Mouse (Mus musculus) ES-E14 (cell line): ENCODE results near the gene Rfx2. TPM values are rescaled to one million over a fixed set of nuclear protein-coding genes. Genes with fewer than 3 reads are reported as not detected.
A peak's percentile ranks its signal among the peaks of the same experiment; 100 is the strongest.

ENCODE experiments used
- DNase-seq: peaks from one replicate; pipeline ENCODE4 v3.0.0-alpha.2; 2013; ENCODE audit warnings: low read depth, low spot score
- H3K27ac ChIP-seq: 2 replicates; pipeline ENCODE4 v1.5.1; 2012; ENCODE audit warnings: low read depth, mild to moderate bottlenecking, low read length, moderate library complexity, mixed read lengths; ENCODE audit not compliant: poor library complexity, insufficient read depth, severe bottlenecking
- H3K36me3 ChIP-seq: 2 replicates; pipeline ENCODE4 v1.6.1; 2012; ENCODE audit warnings: mild to moderate bottlenecking, low read length, moderate library complexity, mixed read lengths; ENCODE audit not compliant: control insufficient read depth, poor library complexity, insufficient read depth, severe bottlenecking
- H3K4me1 ChIP-seq, 2 experiments: fragments of 150-350 bp in 1 of 2; sonication (generic) in 1 of 2; 2 replicates each; pipeline ENCODE4 v1.6.1; 2012; ENCODE audit warnings: low read length in 2 of 2, mild to moderate bottlenecking in 1 of 2, mixed read lengths in 1 of 2; ENCODE audit not compliant: control insufficient read depth in 2 of 2, insufficient read depth in 2 of 2, poor library complexity in 1 of 2
- H3K4me3 ChIP-seq, 2 experiments: fragments of 150-350 bp in 1 of 2; sonication (generic) in 1 of 2; 2 replicates each; pipeline ENCODE4 v1.5.1; 2012; ENCODE audit warnings: low read length in 2 of 2, low read depth in 1 of 2, mild to moderate bottlenecking in 1 of 2, mixed read lengths in 1 of 2; ENCODE audit not compliant: insufficient read depth in 1 of 2, poor library complexity in 1 of 2, severe bottlenecking in 1 of 2
- H3K9ac ChIP-seq: 2 replicates; pipeline ENCODE4 v1.6.1; 2012; ENCODE audit warnings: low read depth, mild to moderate bottlenecking, low read length, mixed read lengths; ENCODE audit not compliant: poor library complexity, insufficient read depth, severe bottlenecking
- H3K9me3 ChIP-seq: fragments of 150-350 bp; sonication (generic); 2 replicates; pipeline ENCODE4 v1.6.1; 2012; ENCODE audit warnings: low read depth, mild to moderate bottlenecking, low read length; ENCODE audit not compliant: control insufficient read depth, insufficient read depth
- CHD2 ChIP-seq: IDR thresholded peaks from 2 replicates; pipeline ENCODE4 v1.6.1; 2014; ENCODE audit warnings: mild to moderate bottlenecking, low read depth, low read length, inconsistent platforms
- HCFC1 ChIP-seq: IDR thresholded peaks from 2 replicates; pipeline ENCODE4 v1.6.1; 2012; ENCODE audit warnings: low read length, inconsistent platforms, borderline replicate concordance; ENCODE audit not compliant: insufficient read depth
- MAFK ChIP-seq: IDR thresholded peaks from 2 replicates; pipeline ENCODE4 v1.6.1; 2014; ENCODE audit warnings: mild to moderate bottlenecking, low read depth, low read length, inconsistent platforms; ENCODE audit not compliant: insufficient read depth
- ZC3H11A ChIP-seq: IDR thresholded peaks from 2 replicates; pipeline ENCODE4 v1.6.1; 2012; ENCODE audit warnings: low read depth, mild to moderate bottlenecking, inconsistent platforms, low read length, borderline replicate concordance
- ZNF384 ChIP-seq: IDR thresholded peaks from 2 replicates; pipeline ENCODE4 v1.6.1; 2012; ENCODE audit warnings: low read depth, low read length, inconsistent platforms
- in situ Hi-C, 2 experiments: fragments of 600-800 bp; cut with MboI; formaldehyde crosslinking; loops; one replicate each; pipeline ENCODE4 v1.15.1; 2025; ENCODE audit warnings: low sequenced_read_pairs in 2 of 2, inconsistent platforms in 1 of 2; ENCODE audit not compliant: unreplicated experiment in 2 of 2
- total RNA-seq: library from RNA; depleted of rRNA; stranded (reverse); fragments of 300-350 nt; gene quantifications from 2 replicates; pipeline ENCODE4 v1.2.3, GENCODE M21; 2012; rRNA removed

The Rfx2 gene
- 15.8 and 22.5 TPM in 2 replicates for total RNA-seq

DNA sequence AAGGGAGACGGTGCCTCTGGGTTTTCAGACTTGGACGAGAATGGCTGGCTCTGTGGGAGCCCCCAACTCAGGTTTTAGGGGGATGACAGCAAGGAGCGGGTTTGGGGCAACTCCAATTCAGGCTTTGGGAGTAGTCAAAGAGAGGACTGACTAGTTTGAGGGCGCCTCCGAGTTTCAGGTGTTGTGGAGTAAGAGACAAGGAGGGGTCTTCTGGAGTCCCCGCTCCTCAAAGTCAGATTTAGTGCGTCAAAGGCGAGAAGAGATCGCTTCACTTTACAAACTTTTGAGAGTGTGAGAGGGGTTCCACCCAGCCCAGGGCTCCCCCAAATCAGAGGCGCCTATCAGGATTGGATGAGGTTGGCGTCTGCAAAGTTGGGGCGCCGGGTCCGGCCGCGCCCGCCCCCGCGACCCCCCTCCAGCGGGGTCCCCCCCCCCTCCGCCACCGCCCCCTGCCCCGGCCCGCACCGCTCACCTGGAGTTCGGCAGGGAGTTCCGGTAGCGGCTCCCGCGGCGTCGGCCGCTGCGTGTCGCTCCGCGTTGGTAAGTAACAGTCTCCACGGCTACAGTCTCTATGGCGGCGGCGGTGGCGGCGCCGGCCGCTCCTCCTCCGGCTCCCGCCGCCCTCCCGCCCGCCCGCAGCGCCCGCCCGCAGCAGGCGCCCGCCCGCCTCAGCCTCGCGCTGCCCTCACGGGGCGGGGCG, at the start of gene Rfx2:
Rfx2 (minus strand) TSS at position 603 of the 700 bp plus-strand sequence.
- H3K4me1 ChIP-seq = peaks cover 18 to 26% of the 10 kb centered on the region in 2 experiments
- peak within 1 kb of the TSS; percentile 74 to 86 for H3K4me3 ChIP-seq
- peak within 1 kb of the TSS; percentile 81 for H3K9ac ChIP-seq
- no peaks in the 10 kb centered on the region for H3K9me3 ChIP-seq
- H3K27ac ChIP-seq = peak within 1 kb of the TSS; percentile 94
- DNase-seq = no peak
- TF ChIP-seq ZC3H11A = no peak
- TF ChIP-seq CHD2 = no peak
- no peak for TF ChIP-seq HCFC1
- no peak for TF ChIP-seq ZNF384
- TF ChIP-seq MAFK = no peak
- in situ Hi-C loops = no loop called here
- H3K36me3 ChIP-seq = no peaks in the 10 kb centered on the region; the same call in 1 of the 2 replicates

DNA sequence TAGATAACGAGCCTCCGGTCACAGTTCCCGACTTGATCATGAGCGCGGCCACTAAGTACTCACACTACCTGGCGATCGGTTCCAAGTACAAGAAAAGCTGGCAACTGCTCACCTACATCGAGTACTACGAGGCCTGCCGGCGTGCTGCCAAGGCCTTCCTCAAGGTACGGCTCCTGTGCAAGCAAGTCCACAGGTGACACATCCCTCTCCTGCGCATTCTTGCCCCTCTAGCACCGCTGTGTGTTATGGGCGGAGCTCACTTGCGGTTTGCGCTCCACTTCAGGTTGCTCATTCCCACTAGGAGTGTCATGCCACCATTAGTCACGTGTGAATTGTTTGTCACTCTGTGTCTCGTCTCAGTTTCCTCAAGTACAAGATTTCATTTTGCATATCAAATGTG, 46.6 kb upstream of the Rfx2 start:
- Histone ChIP-seq H3K4me3 (peak overlapping the region in 1 of 2 experiments; percentile 53; a peak in 2 of 4 replicates), H3K9ac (peak overlapping the region; percentile 73), H3K4me1 (peaks cover 10 to 25% of the 10 kb centered on the region in 2 experiments; a peak in 3 of 4 replicates), H3K27ac (peak overlapping the region; percentile 82), H3K9me3 (no peaks in the 10 kb centered on the region), H3K36me3 (no peaks in the 10 kb centered on the region)
- in situ Hi-C loops = no loop called here
- TF ChIP-seq ZNF384 (no peak), HCFC1 (peak; percentile 40; the same call in 1 of the 2 replicates)
- DNase-seq = no peak

DNA sequence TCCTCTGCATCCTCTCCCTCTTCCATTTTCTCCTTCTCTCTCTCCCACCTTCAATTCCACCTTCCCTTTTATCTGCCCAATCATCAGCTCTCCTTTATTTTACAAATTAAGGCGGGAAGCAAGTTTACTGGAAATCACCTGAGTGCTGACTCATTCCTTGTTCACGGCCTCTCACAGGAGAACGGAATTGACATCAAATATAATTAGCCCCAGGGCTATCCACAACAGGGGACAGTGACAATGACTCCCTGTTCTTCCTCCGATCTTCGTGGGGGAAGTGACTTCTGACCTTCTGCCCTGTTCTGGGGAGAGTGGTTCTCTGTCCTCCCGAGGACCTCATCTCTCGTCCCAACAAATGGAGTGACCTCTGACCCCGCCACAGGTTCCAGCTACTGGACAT, 46.2 kb upstream of the Rfx2 start:
- Histone ChIP-seq H3K36me3 (no peaks in the 10 kb centered on the region), H3K4me1 (peaks cover 10 to 28% of the 10 kb centered on the region in 2 experiments; a peak in 3 of 4 replicates), H3K27ac (peak overlapping the region; percentile 82), H3K4me3 (peak overlapping the region in 1 of 2 experiments; percentile 53; a peak in 2 of 4 replicates), H3K9me3 (no peaks in the 10 kb centered on the region), H3K9ac (peak overlapping the region; percentile 73)
- peak; percentile 66; the same call in 1 of the 2 replicates for TF ChIP-seq MAFK
- TF ChIP-seq ZC3H11A = no peak
- in situ Hi-C loops = no loop called here
- no peak for DNase-seq

DNA sequence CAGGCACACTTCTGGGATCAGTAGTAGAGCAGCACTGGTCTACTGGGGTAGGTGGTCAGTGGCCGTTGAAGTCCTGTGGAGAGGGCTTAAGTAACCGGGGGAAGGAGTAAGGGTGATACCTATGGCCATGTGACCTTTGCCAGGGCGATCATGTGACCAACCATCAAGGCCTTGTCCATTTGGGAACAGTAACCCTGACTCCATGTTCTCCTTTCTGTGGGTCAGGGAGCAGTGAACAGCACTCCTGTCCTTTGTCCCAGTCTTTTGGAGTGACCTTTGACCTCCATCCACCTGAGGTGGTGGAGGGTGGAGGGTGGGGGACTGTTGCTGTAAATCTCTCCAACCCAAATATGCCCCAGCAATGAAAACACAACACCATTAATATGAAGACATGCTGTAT, 45.7 kb upstream of the Rfx2 start:
- H3K4me3 ChIP-seq = no peak overlapping the region
- H3K27ac ChIP-seq = peak overlapping the region; percentile 32
- no peak for TF ChIP-seq ZNF384
- no peak for TF ChIP-seq HCFC1
- no peak for TF ChIP-seq CHD2
- peak overlapping the region; percentile 21; the same call in 1 of the 2 replicates for H3K9ac ChIP-seq
- H3K36me3 ChIP-seq = no peaks in the 10 kb centered on the region
- in situ Hi-C loops = no loop called here
- H3K9me3 ChIP-seq = no peaks in the 10 kb centered on the region
- no peak for DNase-seq
- H3K4me1 ChIP-seq = peaks cover 13 to 32% of the 10 kb centered on the region in 2 experiments; a peak in 3 of 4 replicates
